Mouse (Mus musculus) urinary bladder, adult 2 months (tissue): ENCODE measurements around the gene Lrrc8c. TPM values are rescaled to one million over a fixed set of nuclear protein-coding genes. Genes with fewer than 3 reads are reported as not detected.

Experiments used
- DNase-seq: peaks from one replicate; pipeline ENCODE4 v3.0.0; 2022; ENCODE audit warnings: low spot score
- polyA plus RNA-seq: library from polyadenylated mRNA; depleted of rRNA; stranded (reverse); fragments of >200 nt; gene quantifications from 2 replicates; pipeline ENCODE4 v1.2.3, GENCODE M21; 2012

Gene Lrrc8c
- polyA plus RNA-seq, 1 experiment = 7.1 TPM

GRCm38 (mm10) chr5:105501136-105501535, 18.1 kb upstream of the Lrrc8c start:
- no peak for DNase-seq

- DNase-seq = no peak
Observed at GRCm38 (mm10) chr5:105508813-105509212, 10.4 kb upstream of the Lrrc8c start.

GRCm38 (mm10) chr5:105512297-105512696, 6.9 kb upstream of the Lrrc8c start:
- DNase-seq = no peak

GRCm38 (mm10) chr5:105515532-105515931, 3.7 kb upstream of the Lrrc8c start:
- no peak for DNase-seq

- DNase-seq = no peak
Observed at GRCm38 (mm10) chr5:105516290-105516689, 2.9 kb upstream of the Lrrc8c start.

GRCm38 (mm10) chr5:105517992-105518625, 1.1 kb upstream of the Lrrc8c start:
- DNase-seq = no peak

- no peak for DNase-seq
Observed at GRCm38 (mm10) chr5:105518626-105519095, 527 bp upstream of the Lrrc8c start.

- DNase-seq = no peak
Observed at GRCm38 (mm10) chr5:105519976-105520300, 750 bp downstream of the Lrrc8c start.

GRCm38 (mm10) chr5:105520442-105520965, 1.3 kb downstream of the Lrrc8c start:
- no peak for DNase-seq

GRCm38 (mm10) chr5:105523452-105523851, 4.3 kb downstream of the Lrrc8c start:
- no peak for DNase-seq

- no peak for DNase-seq
Observed at GRCm38 (mm10) chr5:105525004-105525403, 5.8 kb downstream of the Lrrc8c start.

GRCm38 (mm10) chr5:105526107-105526645, 7.0 kb downstream of the Lrrc8c start:
- DNase-seq = no peak

GRCm38 (mm10) chr5:105526766-105527165, 7.6 kb downstream of the Lrrc8c start:
- no peak for DNase-seq

- no peak for DNase-seq
Observed at GRCm38 (mm10) chr5:105527477-105528331, 8.5 kb downstream of the Lrrc8c start.

GRCm38 (mm10) chr5:105530576-105530975, 11.4 kb downstream of the Lrrc8c start:
- DNase-seq = no peak

GRCm38 (mm10) chr5:105535186-105535585, 16.0 kb downstream of the Lrrc8c start:
- no peak for DNase-seq

GRCm38 (mm10) chr5:105536172-105536571, 17.0 kb downstream of the Lrrc8c start:
- DNase-seq = no peak

GRCm38 (mm10) chr5:105537101-105537723, 18.0 kb downstream of the Lrrc8c start:
- DNase-seq = no peak

GRCm38 (mm10) chr5:105541051-105541450, 21.9 kb downstream of the Lrrc8c start:
- no peak for DNase-seq

- no peak for DNase-seq
Observed at GRCm38 (mm10) chr5:105545126-105545525, 25.9 kb downstream of the Lrrc8c start.

- DNase-seq = no peak
Observed at GRCm38 (mm10) chr5:105547115-105547514, 27.9 kb downstream of the Lrrc8c start.

- no peak for DNase-seq
Observed at GRCm38 (mm10) chr5:105551808-105552207, 32.6 kb downstream of the Lrrc8c start.
